Mouse (Mus musculus) intestine, embryonic 14.5 days (tissue): Measurements from ENCODE around the gene 1700025G04Rik. TPM values are rescaled to one million over a fixed set of nuclear protein-coding genes. Genes with fewer than 3 reads are reported as not detected.

Experiments
- ATAC-seq: fragments of 200-750 bp; cut with Nextera tagmentation; replicated peaks from 2 replicates; pipeline ENCODE4 v1.8.0; 2017; ENCODE audit warnings: low read depth, moderate number of reproducible peaks, moderate TSS enrichment, moderate library complexity; ENCODE audit not compliant: low FRiP score, low TSS enrichment
- DNase-seq: peaks from one replicate; pipeline ENCODE4 v3.0.0-alpha.2; 2018; ENCODE audit warnings: low spot score
- H3K27ac ChIP-seq: fragments of 300-500 bp; sonication (generic); 2 replicates; pipeline ENCODE4 v1.5.1; 2014; ENCODE audit warnings: low read depth, mild to moderate bottlenecking, control low read depth
- H3K27me3 ChIP-seq: fragments of 300-500 bp; sonication (generic); replicated peaks from 2 replicates; pipeline ENCODE4 v1.6.1; 2014; ENCODE audit warnings: low read length, control low read depth; ENCODE audit not compliant: control insufficient read depth, insufficient read depth
- H3K36me3 ChIP-seq: fragments of 300-500 bp; sonication (generic); 2 replicates; pipeline ENCODE4 v1.6.1; 2014; ENCODE audit warnings: low read length, control low read depth; ENCODE audit not compliant: control insufficient read depth, insufficient read depth
- H3K4me1 ChIP-seq: fragments of 300-500 bp; sonication (generic); replicated peaks from 2 replicates; pipeline ENCODE4 v1.6.1; 2014; ENCODE audit warnings: low read length, control low read depth, mixed read lengths; ENCODE audit not compliant: control insufficient read depth, insufficient read depth
- H3K4me2 ChIP-seq: fragments of 300-500 bp; sonication (generic); 2 replicates; pipeline ENCODE4 v1.6.1; 2014; ENCODE audit warnings: low read length
- H3K4me3 ChIP-seq: fragments of 300-500 bp; sonication (generic); 2 replicates; pipeline ENCODE4 v1.5.1; 2014; ENCODE audit warnings: low read depth, low read length, control low read depth, mixed read lengths
- H3K9ac ChIP-seq: fragments of 300-500 bp; sonication (generic); 2 replicates; pipeline ENCODE4 v1.6.1; 2014; ENCODE audit warnings: mild to moderate bottlenecking, low read length
- H3K9me3 ChIP-seq: fragments of 300-500 bp; sonication (generic); 2 replicates; pipeline ENCODE4 v1.6.1; 2016; ENCODE audit warnings: low read length, control low read depth; ENCODE audit not compliant: control insufficient read depth
- WGBS: fragments of 180-500 bp; shearing (Covaris S2); extraction: QIAGEN DNeasy Blood & Tissue Kit; methylation state at CpG from one replicate; pipeline ENCODE4 v1.1.7; 2014; 5-methylcytosine and 5-hydroxymethylcytosine counted together
- polyA plus RNA-seq: library from polyadenylated mRNA; unstranded; fragments of >200 nt; fragmentation: Nextera tagmentation; extraction: Ambion mirVana; gene quantifications from 2 replicates; pipeline ENCODE4 v1.2.1, GENCODE M21; 2014

Gene 1700025G04Rik
- polyA plus RNA-seq, 1 experiment from 2014 or later = 27.7 TPM

DNA sequence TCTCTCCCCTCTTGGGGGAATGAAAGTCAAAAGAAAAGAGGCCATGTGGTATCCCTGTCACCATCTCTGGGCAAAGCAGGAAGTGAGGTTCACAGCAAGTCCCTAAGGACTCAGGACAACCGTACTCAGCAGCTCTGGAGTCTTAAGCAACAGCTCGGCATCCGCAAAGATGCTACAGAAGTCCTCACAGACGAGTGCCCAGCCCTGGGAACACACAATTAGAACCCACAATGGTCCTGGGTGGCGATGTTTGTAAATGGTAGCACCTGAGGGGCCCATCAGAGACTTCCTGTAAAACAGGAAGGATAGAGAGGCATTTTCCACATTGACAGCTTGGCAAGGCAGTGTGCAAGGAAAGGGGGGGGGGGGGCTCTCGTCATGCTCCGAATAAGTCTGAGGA, 55.2 kb downstream of the 1700025G04Rik start:
- WGBS = 67% methylated on average over 7 of the region's 7 CpGs
- H3K27me3 ChIP-seq = no peaks in the 10 kb centered on the region

GRCm38 (mm10) chr1:152033731-152034130, 56.2 kb downstream of the 1700025G04Rik start:
- DNase-seq = no peak
- no peak overlapping the region for H3K27ac ChIP-seq

More for the DNA sequence above, 55.2 kb downstream of the 1700025G04Rik start:
- Histone ChIP-seq H3K36me3 (no peaks in the 10 kb centered on the region), H3K9ac (no peak overlapping the region), H3K4me2 (no peak overlapping the region), H3K9me3 (no peaks in the 10 kb centered on the region), H3K4me3 (no peak overlapping the region), H3K4me1 (peaks cover 18% of the 10 kb centered on the region; the same call in 1 of the 2 replicates), H3K27ac (no peak overlapping the region)
- no peak for ATAC-seq
- DNase-seq = no peak

DNA sequence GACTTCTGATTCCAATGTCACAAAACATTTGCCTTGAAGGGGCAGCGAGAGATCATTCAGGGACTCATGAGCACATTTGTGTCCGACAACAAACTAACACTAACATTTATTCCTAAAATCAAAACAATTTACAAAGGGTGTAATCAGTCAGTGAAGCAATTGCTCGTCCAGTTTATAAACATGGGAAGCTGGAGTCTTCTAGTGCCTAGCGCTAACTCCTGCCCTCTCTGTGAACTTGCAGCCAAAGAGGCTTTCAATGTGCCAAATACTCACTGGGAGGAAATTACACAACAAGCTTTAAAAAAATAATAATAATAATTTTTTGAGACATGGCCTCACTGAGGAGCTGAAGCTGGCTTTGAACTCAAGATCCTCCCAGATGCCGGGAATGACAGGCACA, 57.8 kb downstream of the 1700025G04Rik start:
- H3K27me3 ChIP-seq = no peaks in the 10 kb centered on the region
- H3K4me1 ChIP-seq = peaks cover 3% of the 10 kb centered on the region; the same call in 1 of the 2 replicates
- H3K4me3 ChIP-seq = no peak overlapping the region
- H3K9me3 ChIP-seq = no peaks in the 10 kb centered on the region
- WGBS = 54% methylated on average over 5 of the region's 5 CpGs
- no peak for DNase-seq
- H3K27ac ChIP-seq = no peak overlapping the region
- H3K9ac ChIP-seq = no peak overlapping the region
- H3K36me3 ChIP-seq = no peaks in the 10 kb centered on the region
- no peak overlapping the region for H3K4me2 ChIP-seq
- ATAC-seq = no peak

More at GRCm38 (mm10) chr1:152033731-152034130, 56.2 kb downstream of the 1700025G04Rik start:
- Histone ChIP-seq H3K9me3 (no peaks in the 10 kb centered on the region), H3K4me1 (peaks cover 9% of the 10 kb centered on the region; the same call in 1 of the 2 replicates), H3K36me3 (no peaks in the 10 kb centered on the region), H3K4me3 (no peak overlapping the region), H3K27me3 (no peaks in the 10 kb centered on the region), H3K9ac (no peak overlapping the region), H3K4me2 (no peak overlapping the region)
- no peak for ATAC-seq
- 75% methylated on average over 3 of the region's 3 CpGs for WGBS

- Histone ChIP-seq H3K4me2 (no peak overlapping the region), H3K4me1 (0 out of 2 replicates have a peak, but pooled peaks cover 3% of the 10 kb centered on the region), H3K4me3 (no peak overlapping the region), H3K27me3 (no peaks in the 10 kb centered on the region), H3K27ac (no peak overlapping the region), H3K36me3 (no peaks in the 10 kb centered on the region), H3K9me3 (no peaks in the 10 kb centered on the region), H3K9ac (no peak overlapping the region)
- DNase-seq (no peak), ATAC-seq (no peak)
- 68% methylated on average over 6 of the region's 6 CpGs for WGBS
These were observed 59.4 kb downstream of the 1700025G04Rik start for GRCm38 (mm10) chr1:152030546-152030945.

DNA sequence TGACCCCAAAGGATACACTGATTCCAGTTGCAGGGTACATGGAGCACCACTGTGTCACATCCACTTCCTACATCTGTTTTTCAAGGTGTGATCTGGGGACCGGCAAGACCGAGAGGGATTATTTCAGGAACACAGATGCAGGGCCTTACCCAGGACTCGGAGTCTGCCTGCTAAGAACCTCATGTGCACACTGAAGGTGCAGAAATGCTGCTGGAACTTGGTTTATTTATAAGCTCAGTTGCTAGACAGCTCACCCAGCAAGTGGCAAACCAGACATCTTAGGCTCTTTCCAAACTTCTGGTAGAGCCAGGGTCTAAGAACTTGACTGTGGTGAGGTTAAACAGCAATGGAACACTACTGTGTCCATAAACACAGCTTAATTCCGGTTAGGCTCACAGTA, 61.2 kb downstream of the 1700025G04Rik start:
- Histone ChIP-seq H3K9ac (no peak overlapping the region), H3K4me2 (no peak overlapping the region), H3K9me3 (no peaks in the 10 kb centered on the region), H3K4me3 (no peak overlapping the region), H3K27me3 (no peaks in the 10 kb centered on the region), H3K36me3 (no peaks in the 10 kb centered on the region), H3K4me1 (peaks cover 9% of the 10 kb centered on the region; the same call in 1 of the 2 replicates), H3K27ac (no peak overlapping the region)
- WGBS = 72% methylated on average over 4 of the region's 4 CpGs
- no peak for ATAC-seq
- DNase-seq = no peak

DNA sequence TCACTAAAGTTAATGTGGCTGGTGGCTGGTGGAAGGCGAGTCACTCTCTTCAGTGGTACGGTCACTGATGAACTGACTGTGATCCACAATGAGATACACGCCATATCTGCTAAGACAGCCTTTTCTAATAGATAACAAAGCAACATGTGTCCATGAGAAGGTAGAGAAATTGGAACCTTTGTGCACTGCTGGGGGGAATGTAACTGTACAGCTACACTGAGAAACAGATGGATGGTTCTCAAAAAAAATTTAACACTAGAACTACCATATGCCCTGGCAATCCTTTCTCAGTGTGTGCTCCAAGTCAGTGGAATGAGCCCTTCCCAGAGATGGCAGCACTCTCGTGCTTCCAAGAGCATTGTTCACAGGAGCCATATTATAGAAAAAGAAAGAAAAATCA, 63.2 kb downstream of the 1700025G04Rik start:
- no peaks in the 10 kb centered on the region for H3K36me3 ChIP-seq
- no peaks in the 10 kb centered on the region for H3K9me3 ChIP-seq
- H3K9ac ChIP-seq = no peak overlapping the region
- H3K27ac ChIP-seq = no peak overlapping the region
- DNase-seq (no peak), ATAC-seq (no peak)
- no peak overlapping the region for H3K4me2 ChIP-seq
- H3K27me3 ChIP-seq = no peaks in the 10 kb centered on the region
- no peak overlapping the region for H3K4me3 ChIP-seq
- 86% methylated on average over 4 of the region's 4 CpGs for WGBS
- H3K4me1 ChIP-seq = peaks cover 9% of the 10 kb centered on the region; the same call in 1 of the 2 replicates

- no peak for ATAC-seq
- no peak for DNase-seq
These were observed 64.6 kb downstream of the 1700025G04Rik start for GRCm38 (mm10) chr1:152025308-152025707.

DNA sequence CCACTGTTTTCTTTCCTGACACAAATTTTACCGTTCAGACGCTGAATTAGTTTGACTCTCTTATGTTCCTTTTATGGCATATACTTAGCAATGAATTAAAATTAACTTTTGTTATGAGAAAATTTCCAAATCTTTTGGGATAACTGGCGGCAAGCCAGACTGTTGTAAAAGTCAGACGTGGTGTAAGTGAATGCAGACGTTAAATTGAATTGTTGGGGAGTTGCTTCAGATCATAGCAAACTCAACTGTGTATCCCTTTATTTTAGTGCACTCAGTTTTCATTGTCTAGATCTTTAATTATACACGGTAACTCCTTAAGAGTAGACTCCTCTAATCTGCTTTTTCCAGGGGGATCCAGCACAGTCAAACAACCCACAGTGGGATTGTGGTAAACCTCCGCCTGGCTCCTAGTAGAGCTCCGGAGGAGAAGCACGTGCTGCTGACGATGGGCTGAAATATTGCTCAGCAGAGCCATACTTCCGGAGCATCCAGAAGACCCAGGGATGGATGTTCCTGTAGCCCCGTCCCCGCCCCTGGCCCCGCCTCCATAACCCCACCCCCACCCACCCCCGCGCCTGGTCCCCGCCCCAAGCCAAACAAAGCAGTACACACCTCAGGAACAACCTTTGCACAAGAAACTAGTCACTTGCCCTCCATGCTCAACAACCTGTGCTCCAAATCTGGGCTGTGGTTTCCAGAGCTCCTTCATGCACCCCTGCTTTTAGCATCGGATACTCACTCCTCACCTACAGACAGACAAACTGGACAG, 65.7 kb downstream of the 1700025G04Rik start:
- WGBS = 57% methylated on average over 18 of the region's 18 CpGs
- H3K4me2 ChIP-seq = no peak overlapping the region
- no peak overlapping the region for H3K9ac ChIP-seq
- no peak for DNase-seq
- H3K36me3 ChIP-seq = no peaks in the 10 kb centered on the region
- H3K4me3 ChIP-seq = no peak overlapping the region
- no peaks in the 10 kb centered on the region for H3K27me3 ChIP-seq
- H3K27ac ChIP-seq = no peak overlapping the region
- no peak for ATAC-seq
- peaks cover 9% of the 10 kb centered on the region for H3K4me1 ChIP-seq
- no peaks in the 10 kb centered on the region for H3K9me3 ChIP-seq

More at GRCm38 (mm10) chr1:152025308-152025707, 64.6 kb downstream of the 1700025G04Rik start:
- WGBS = 93% methylated on average over 4 of the region's 4 CpGs
- H3K4me1 ChIP-seq = peaks cover 5% of the 10 kb centered on the region; the same call in 1 of the 2 replicates
- H3K9ac ChIP-seq = no peak overlapping the region
- no peak overlapping the region for H3K4me2 ChIP-seq
- H3K9me3 ChIP-seq = no peaks in the 10 kb centered on the region
- H3K36me3 ChIP-seq = no peaks in the 10 kb centered on the region
- no peak overlapping the region for H3K4me3 ChIP-seq
- no peaks in the 10 kb centered on the region for H3K27me3 ChIP-seq
- no peak overlapping the region for H3K27ac ChIP-seq

DNA sequence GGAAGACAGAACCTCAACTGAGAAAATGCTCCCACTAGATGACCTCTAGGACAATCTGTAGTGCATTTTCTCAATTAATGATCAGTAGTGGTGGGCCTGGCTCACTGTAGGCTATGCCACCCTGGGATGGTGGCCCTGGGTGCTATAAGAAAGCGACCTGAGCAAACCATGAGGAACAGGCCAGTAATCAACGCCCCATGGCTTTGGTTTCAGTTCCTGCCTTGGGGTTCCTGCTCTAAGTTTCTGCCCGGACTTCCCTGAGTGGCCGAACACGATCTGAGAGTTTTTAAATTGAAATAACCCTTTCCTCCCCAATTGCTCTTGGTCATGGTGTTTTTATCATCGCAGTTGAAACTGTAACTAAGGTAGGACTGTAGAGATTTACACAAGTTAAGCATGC, 69.1 kb downstream of the 1700025G04Rik start:
- Histone ChIP-seq H3K4me1 (peaks cover 25% of the 10 kb centered on the region), H3K27me3 (no peaks in the 10 kb centered on the region), H3K36me3 (no peaks in the 10 kb centered on the region), H3K9me3 (no peaks in the 10 kb centered on the region), H3K27ac (no peak overlapping the region), H3K4me3 (no peak overlapping the region), H3K9ac (no peak overlapping the region), H3K4me2 (no peak overlapping the region)
- ATAC-seq = no peak
- no peak for DNase-seq
- 87% methylated on average over 6 of the region's 6 CpGs for WGBS
